Mouse (Mus musculus): ENCODE measurements around the gene Grin2d. TPM values are rescaled to one million over a fixed set of nuclear protein-coding genes. Genes with fewer than 3 reads are reported as not detected.
"Not testable (repeated sequence)": the region's sequence is repeated elsewhere in the genome, so short reads cannot be mapped to it uniquely, and the experiment has no call there.

Gene Grin2d
- polyA plus RNA-seq, 1 experiment from 2014 or later = 0.75 TPM

DNA sequence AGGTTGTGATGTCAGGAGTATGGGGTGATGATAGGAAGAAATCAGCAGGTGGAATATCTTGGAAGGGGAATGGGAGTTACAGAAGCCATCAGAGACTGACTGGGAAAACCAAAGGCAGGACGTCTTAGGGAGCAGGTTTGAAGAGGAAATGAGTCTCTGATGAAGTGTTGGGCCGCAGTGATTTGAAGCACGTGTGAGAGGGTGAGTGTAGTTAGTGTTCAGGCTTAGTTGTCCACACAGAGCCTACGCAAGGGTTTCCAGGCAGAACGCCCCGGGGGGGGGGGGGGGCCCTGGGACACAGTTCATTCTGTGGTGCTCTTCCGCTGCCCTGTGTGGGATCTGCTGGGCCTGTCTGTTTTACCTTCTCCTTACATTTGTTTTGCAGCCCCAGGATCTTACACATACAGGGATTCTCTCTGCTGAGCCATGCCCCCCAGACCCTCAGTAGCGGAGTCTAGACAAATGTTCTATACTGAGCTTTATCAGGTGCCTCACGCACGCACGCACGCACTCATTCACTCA is 24.4 kb upstream of the Grin2d start:
- H3K9ac ChIP-seq (replicated peaks; ENCODE audit: low read depth) = no peak overlapping the region
- H3K36me3 ChIP-seq (ENCODE audit: insufficient read depth, low read length) = no peaks in the 10 kb centered on the region
- H3K27ac ChIP-seq (ENCODE audit: low read length) = no peak overlapping the region
- no peak overlapping the region for H3K4me3 ChIP-seq (ENCODE audit: low read depth, low read length)
- 58% methylated on average over 12 of the region's 12 CpGs for WGBS
- H3K4me2 ChIP-seq (replicated peaks; ENCODE audit: low read depth, low read length) = no peak overlapping the region
- no peaks in the 10 kb centered on the region for H3K27me3 ChIP-seq (replicated peaks; ENCODE audit: insufficient read depth, low read length)
- ATAC-seq = peak; percentile 40
- DNase-seq (ENCODE audit: low spot score) = peak; percentile 28
- TF ChIP-seq EP300 (IDR thresholded peaks at IDR 0.05) (no peak), CTCF (IDR thresholded peaks at IDR 0.05) (no peak)
- no peaks in the 10 kb centered on the region for H3K9me3 ChIP-seq (ENCODE audit: low read length)
- H3K4me1 ChIP-seq (ENCODE audit: insufficient read depth, low read depth, low read length) = peaks cover 4% of the 10 kb centered on the region; the same call in 1 of the 2 replicates

DNA sequence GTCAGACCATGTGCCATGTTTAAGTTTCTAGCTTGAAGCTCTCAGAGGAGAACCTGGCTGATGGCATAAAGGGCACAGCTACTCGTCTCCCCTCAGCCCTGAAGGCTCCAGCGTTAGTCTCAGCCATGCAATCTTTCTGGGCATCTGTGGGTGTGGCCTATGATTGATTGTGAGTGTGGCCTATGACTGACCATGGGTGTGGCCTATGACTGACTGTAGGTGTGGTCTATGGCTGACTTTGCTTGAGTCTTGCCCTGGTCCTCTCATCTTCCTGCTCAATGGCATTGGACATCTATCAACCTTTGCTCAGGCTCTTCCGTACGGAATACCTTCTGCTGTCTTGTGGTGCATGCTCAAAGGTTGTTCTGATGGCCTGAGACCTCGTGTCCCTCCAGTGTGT is 23.4 kb upstream of the Grin2d start:
- 45% methylated on average over 5 of the region's 5 CpGs for WGBS
- TF ChIP-seq CTCF (IDR thresholded peaks at IDR 0.05) = no peak
- no peak for TF ChIP-seq EP300 (IDR thresholded peaks at IDR 0.05)
- H3K4me3 ChIP-seq (ENCODE audit: low read depth, low read length) = no peak overlapping the region
- H3K9me3 ChIP-seq (ENCODE audit: low read length) = no peaks in the 10 kb centered on the region
- no peak overlapping the region for H3K27ac ChIP-seq (ENCODE audit: low read length)
- H3K27me3 ChIP-seq (replicated peaks; ENCODE audit: insufficient read depth, low read length) = no peaks in the 10 kb centered on the region
- peak; percentile 47 for DNase-seq (ENCODE audit: low spot score)
- no peak for ATAC-seq
- H3K4me2 ChIP-seq (replicated peaks; ENCODE audit: low read depth, low read length) = no peak overlapping the region
- H3K4me1 ChIP-seq (ENCODE audit: insufficient read depth, low read depth, low read length) = peaks cover 7% of the 10 kb centered on the region; the same call in 1 of the 2 replicates
- H3K9ac ChIP-seq (replicated peaks; ENCODE audit: low read depth) = no peak overlapping the region
- no peaks in the 10 kb centered on the region for H3K36me3 ChIP-seq (ENCODE audit: insufficient read depth, low read length)

DNA sequence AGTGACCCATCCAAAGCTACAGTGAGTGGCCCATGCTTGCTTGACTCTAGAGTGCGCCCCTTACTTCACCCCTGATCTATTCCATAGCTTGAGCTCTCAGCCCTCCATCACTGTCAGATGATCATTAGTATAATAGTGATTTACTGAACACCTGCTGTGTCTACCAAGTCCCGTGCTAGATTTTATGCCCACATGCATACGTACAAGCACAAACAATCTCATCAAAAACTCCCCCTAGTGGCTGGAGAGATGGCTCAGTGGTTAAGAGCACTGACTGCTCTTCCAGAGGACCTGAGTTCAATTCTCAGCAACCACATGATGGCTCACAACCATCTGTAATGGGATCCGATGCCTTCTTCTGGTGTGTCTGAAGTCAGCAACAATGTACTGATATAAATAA is 19.9 kb upstream of the Grin2d start:
- not testable (repeated sequence) for H3K4me2 ChIP-seq (replicated peaks; ENCODE audit: low read depth, low read length); H3K4me1 ChIP-seq (ENCODE audit: insufficient read depth, low read depth, low read length); H3K9ac ChIP-seq (replicated peaks; ENCODE audit: low read depth); H3K36me3 ChIP-seq (ENCODE audit: insufficient read depth, low read length); ATAC-seq; H3K4me3 ChIP-seq (ENCODE audit: low read depth, low read length); H3K27me3 ChIP-seq (replicated peaks; ENCODE audit: insufficient read depth, low read length); H3K27ac ChIP-seq (ENCODE audit: low read length); DNase-seq (ENCODE audit: low spot score); H3K9me3 ChIP-seq (ENCODE audit: low read length)
- WGBS = 57% methylated on average over 4 of the region's 4 CpGs
- TF ChIP-seq CTCF (IDR thresholded peaks at IDR 0.05) = peak; percentile 60

DNA sequence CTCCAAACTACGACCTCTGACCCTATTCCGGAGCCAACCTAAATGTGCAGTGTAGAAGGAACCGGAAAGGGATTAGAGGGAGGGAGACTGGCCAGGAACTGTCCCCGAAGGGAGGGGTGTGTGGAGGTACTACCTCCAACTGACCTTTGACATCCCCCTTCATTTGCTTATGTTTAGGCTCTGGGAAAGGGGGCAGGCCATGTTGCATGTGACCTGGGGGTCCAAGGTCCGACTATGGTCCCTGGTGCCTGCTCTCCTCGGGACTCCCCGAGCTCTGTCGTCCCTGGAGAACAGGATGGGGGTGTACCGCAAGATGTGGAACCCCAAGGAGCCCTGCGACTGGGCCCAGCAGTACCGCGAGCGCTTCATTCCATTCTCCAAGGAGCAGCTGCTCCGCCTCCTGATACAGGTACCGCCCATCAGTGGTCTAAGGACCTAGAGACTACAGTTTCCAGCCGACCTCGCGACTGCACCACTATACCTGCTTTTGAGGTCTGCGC is 19.1 kb upstream of the Grin2d start:
- peak; percentile 82 for DNase-seq (ENCODE audit: low spot score)
- H3K9ac ChIP-seq (replicated peaks; ENCODE audit: low read depth) = peak overlapping the region; percentile 46
- H3K9me3 ChIP-seq (ENCODE audit: low read length) = no peaks in the 10 kb centered on the region
- ATAC-seq = peak; percentile 60
- H3K27me3 ChIP-seq (replicated peaks; ENCODE audit: insufficient read depth, low read length) = no peaks in the 10 kb centered on the region
- no peaks in the 10 kb centered on the region for H3K36me3 ChIP-seq (ENCODE audit: insufficient read depth, low read length)
- peak overlapping the region; percentile 67 for H3K4me2 ChIP-seq (replicated peaks; ENCODE audit: low read depth, low read length)
- H3K4me1 ChIP-seq (ENCODE audit: insufficient read depth, low read depth, low read length) = peaks cover 7% of the 10 kb centered on the region; the same call in 1 of the 2 replicates
- no peak for TF ChIP-seq EP300 (IDR thresholded peaks at IDR 0.05)
- no peak for TF ChIP-seq CTCF (IDR thresholded peaks at IDR 0.05)
- H3K27ac ChIP-seq (ENCODE audit: low read length) = peak overlapping the region; percentile 78
- 2% methylated on average over 19 of the region's 19 CpGs for WGBS
- H3K4me3 ChIP-seq (ENCODE audit: low read depth, low read length) = peak overlapping the region; percentile 50

DNA sequence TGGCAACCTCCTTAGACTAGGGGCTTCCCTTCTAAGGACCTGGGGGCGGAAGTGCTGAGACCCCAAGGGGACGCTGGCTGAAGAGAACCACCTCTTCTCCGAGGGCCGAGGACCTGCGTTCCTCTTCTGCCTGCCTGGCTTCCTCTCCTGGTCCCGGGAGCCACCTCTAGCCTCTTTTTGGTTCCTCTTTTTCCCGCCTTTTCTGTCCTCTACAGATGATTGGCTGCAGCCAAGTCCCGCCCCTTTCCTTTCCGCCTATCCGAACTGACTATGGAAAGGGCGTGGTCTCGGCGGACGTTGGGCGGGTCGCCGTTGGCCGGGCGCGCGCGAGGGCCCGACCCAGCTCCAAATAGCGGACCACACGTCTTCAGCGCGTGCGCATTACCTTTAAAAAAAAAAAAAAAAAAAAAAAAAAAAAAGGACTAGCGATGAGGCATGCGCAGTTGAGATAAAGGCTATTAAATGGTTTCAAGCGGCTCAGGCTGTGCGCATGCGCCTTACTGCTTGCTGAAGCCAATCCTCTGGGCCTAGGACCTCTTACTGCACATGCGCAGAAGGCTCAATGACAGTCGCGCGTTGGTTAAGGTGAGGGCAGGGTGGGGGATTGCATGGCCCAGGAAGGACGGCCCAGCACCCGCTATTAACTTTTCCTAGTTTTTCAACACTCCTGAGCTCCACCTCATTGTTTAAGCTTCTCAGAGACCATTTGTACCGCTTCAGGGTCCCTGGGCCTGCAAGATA is 18.5 kb upstream of the Grin2d start, which contains the start of the genes Syngr4 and Tmem143:
Syngr4 (minus strand) TSS at position 198 of the 741 bp plus-strand sequence.
Tmem143 (plus strand) TSS at position 425 of the 741 bp plus-strand sequence.
- H3K9ac ChIP-seq (replicated peaks; ENCODE audit: low read depth) = peak within 1 kb of the TSS; percentile 46
- DNase-seq (ENCODE audit: low spot score) (peak; percentile 99), ATAC-seq (peak; percentile 95)
- TF ChIP-seq CTCF (IDR thresholded peaks at IDR 0.05) = no peak
- no peak for TF ChIP-seq EP300 (IDR thresholded peaks at IDR 0.05)
- no peaks in the 10 kb centered on the region for H3K27me3 ChIP-seq (replicated peaks; ENCODE audit: insufficient read depth, low read length)
- H3K4me1 ChIP-seq (ENCODE audit: insufficient read depth, low read depth, low read length) = peaks cover 7% of the 10 kb centered on the region; the same call in 1 of the 2 replicates
- WGBS = 1% methylated on average over 40 of the region's 40 CpGs
- peak within 1 kb of the TSS; percentile 67 for H3K4me2 ChIP-seq (replicated peaks; ENCODE audit: low read depth, low read length)
- H3K4me3 ChIP-seq (ENCODE audit: low read depth, low read length) = peak within 1 kb of the TSS; percentile 50
- H3K9me3 ChIP-seq (ENCODE audit: low read length) = no peaks in the 10 kb centered on the region
- H3K36me3 ChIP-seq (ENCODE audit: insufficient read depth, low read length) = no peaks in the 10 kb centered on the region
- H3K27ac ChIP-seq (ENCODE audit: low read length) = peak within 1 kb of the TSS; percentile 78

DNA sequence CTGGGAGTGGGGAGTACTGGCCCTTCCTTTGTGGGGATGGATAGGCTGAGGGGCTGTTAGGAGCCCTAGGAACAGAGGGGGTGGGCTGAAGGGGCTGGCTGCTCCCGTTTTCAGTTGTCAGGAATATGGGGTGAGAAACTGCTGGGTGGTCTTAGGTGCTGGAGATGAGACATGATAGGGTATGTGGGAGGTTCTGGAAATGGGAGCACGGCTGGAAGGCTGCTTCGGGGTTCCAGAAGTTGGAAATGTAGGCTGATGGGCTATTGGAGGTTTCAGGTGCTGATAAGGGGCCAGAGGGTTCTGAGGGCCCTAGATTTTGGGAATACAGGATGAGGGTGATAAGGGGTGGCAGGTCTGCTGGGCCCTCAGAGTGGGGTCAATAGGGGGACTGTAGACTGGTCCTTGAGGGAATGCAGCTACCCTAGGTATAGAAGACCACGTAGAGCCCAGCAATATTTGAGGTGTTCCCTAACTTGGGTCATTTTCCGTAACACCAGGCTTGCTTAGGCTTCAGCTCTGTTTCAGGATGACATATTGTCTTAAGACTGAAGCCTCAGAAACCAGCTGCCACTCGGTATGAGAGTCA is 17.8 kb upstream of the Grin2d start:
- H3K27me3 ChIP-seq (replicated peaks; ENCODE audit: insufficient read depth, low read length) = no peaks in the 10 kb centered on the region
- H3K4me2 ChIP-seq (replicated peaks; ENCODE audit: low read depth, low read length) = peak overlapping the region; percentile 32
- TF ChIP-seq EP300 (IDR thresholded peaks at IDR 0.05) = no peak
- no peak for TF ChIP-seq CTCF (IDR thresholded peaks at IDR 0.05)
- 69% methylated on average over 6 of the region's 6 CpGs for WGBS
- H3K4me1 ChIP-seq (ENCODE audit: insufficient read depth, low read depth, low read length) = peaks cover 7% of the 10 kb centered on the region; the same call in 1 of the 2 replicates
- H3K36me3 ChIP-seq (ENCODE audit: insufficient read depth, low read length) = no peaks in the 10 kb centered on the region
- no peaks in the 10 kb centered on the region for H3K9me3 ChIP-seq (ENCODE audit: low read length)
- ATAC-seq (no peak), DNase-seq (ENCODE audit: low spot score) (no peak)
- H3K4me3 ChIP-seq (ENCODE audit: low read depth, low read length) = no peak overlapping the region
- H3K27ac ChIP-seq (ENCODE audit: low read length) = no peak overlapping the region
- no peak overlapping the region for H3K9ac ChIP-seq (replicated peaks; ENCODE audit: low read depth)

All from lung, postnatal 0 days (tissue).